Comparison of ENCODE assay signal across 20 mouse cellular contexts in genomic region chr9:77637357-77637756, GRCm38 (mm10). TPM values are rescaled to one million over a fixed set of nuclear protein-coding genes. Genes with fewer than 3 reads are reported as not detected.
DNase-seq lines count a peak whose midpoint lies in the region; ATAC-seq and TF ChIP-seq lines count a peak whose summit lies in the region.
"Had no signal": no experiment of that assay in that cellular context is flagged by ENCODE, and none has a peak within 500 bp of the region (broad histone marks: within the 10 kb centered on the region; RNA-seq: fewer than 3 reads in every experiment).

No protein-coding gene starts in this region.

- peak; percentile 27 for DNase-seq in embryo, embryonic 10 days (ENCODE audit: low spot score)
- no peak for DNase-seq in embryo, embryonic 9.5 days (ENCODE audit: extremely low spot score)
- DNase-seq in lung, embryonic 14.5 days: no peak
- DNase-seq in lung, postnatal 36 days: no peak
- no peak for DNase-seq in adrenal gland, adult 8-10 months
- DNase-seq in testis, postnatal 10 days (ENCODE audit: low spot score): no peak
- DNase-seq: adrenal gland, postnatal 25 days; cerebellum, postnatal 10 days; kidney, postnatal 10 days; layer of hippocampus, adult 9-11 months; lung, postnatal 10 days; thymus, postnatal 25 days had no signal

- H3K27ac ChIP-seq in lung, embryonic 14.5 days (ENCODE audit: low read depth): no peak overlapping the region; the same call in 1 of the 2 replicates
- peak overlapping the region; percentile 83 for H3K27ac ChIP-seq in heart, embryonic 16.5 days (ENCODE audit: low read length)
- H3K27ac ChIP-seq in midbrain, embryonic 15.5 days: no peak overlapping the region
- H3K27ac ChIP-seq: hindbrain, embryonic 13.5 days; midbrain, embryonic 10.5 days; stomach, postnatal 0 days had no signal

- H3K9ac ChIP-seq in lung, embryonic 14.5 days: no peak overlapping the region
- peak overlapping the region; percentile 66 for H3K9ac ChIP-seq in heart, embryonic 16.5 days (ENCODE audit: low read length)
- no peak overlapping the region for H3K9ac ChIP-seq in midbrain, embryonic 15.5 days
- H3K9ac ChIP-seq: hindbrain, embryonic 13.5 days had no signal

- ATAC-seq in lung, embryonic 14.5 days (ENCODE audit: insufficient read depth): no peak
- ATAC-seq in heart, embryonic 16.5 days (replicated peaks; ENCODE audit: extremely low read depth, insufficient read depth, low FRiP score): peak; percentile 64
- ATAC-seq in midbrain, embryonic 15.5 days (replicated peaks): no peak
- ATAC-seq: forebrain, embryonic 14.5 days; intestine, postnatal 0 days had no signal

- 0 out of 2 replicates have a peak, but pooled peaks cover 3% of the 10 kb centered on the region for H3K4me1 ChIP-seq in lung, embryonic 14.5 days (ENCODE audit: insufficient read depth)
- peaks cover 5% of the 10 kb centered on the region for H3K4me1 ChIP-seq in heart, embryonic 16.5 days (ENCODE audit: control insufficient read depth, insufficient read depth, low read length)
- H3K4me1 ChIP-seq in midbrain, embryonic 15.5 days: no peaks in the 10 kb centered on the region
- H3K4me1 ChIP-seq: hindbrain, embryonic 13.5 days had no signal

- WGBS in lung, embryonic 14.5 days: 45% methylated on average over 10 of the region's 10 CpGs
- WGBS in heart, embryonic 16.5 days: 37% methylated on average over 10 of the region's 10 CpGs
- WGBS in midbrain, embryonic 15.5 days: 85% methylated on average over 10 of the region's 10 CpGs

- no peak overlapping the region for H3K4me3 ChIP-seq in lung, embryonic 14.5 days (ENCODE audit: low read depth, low read length)
- peak overlapping the region; percentile 47 for H3K4me3 ChIP-seq in heart, embryonic 16.5 days (ENCODE audit: low read length)
- H3K4me3 ChIP-seq in midbrain, embryonic 15.5 days: no peak overlapping the region
- H3K4me3 ChIP-seq: hindbrain, embryonic 13.5 days; midbrain, embryonic 10.5 days had no signal

- 0 out of 2 replicates have a peak overlapping the region, but pooled peaks have one; percentile 4 for H3K4me2 ChIP-seq in lung, embryonic 14.5 days
- peak overlapping the region; percentile 60 for H3K4me2 ChIP-seq in heart, embryonic 16.5 days (ENCODE audit: low read depth, low read length)
- no peak overlapping the region for H3K4me2 ChIP-seq in midbrain, embryonic 15.5 days
- H3K4me2 ChIP-seq: hindbrain, embryonic 13.5 days; liver, embryonic 11.5 days had no signal

- no peak for TF ChIP-seq CTCF in lung, embryonic 14.5 days (IDR thresholded peaks at IDR 0.05; ENCODE audit: low read depth)

- H3K36me3 ChIP-seq in lung, embryonic 14.5 days (ENCODE audit: insufficient read depth): no peaks in the 10 kb centered on the region
- H3K36me3 ChIP-seq in heart, embryonic 16.5 days (ENCODE audit: control insufficient read depth, insufficient read depth): no peaks in the 10 kb centered on the region
- no peaks in the 10 kb centered on the region for H3K36me3 ChIP-seq in midbrain, embryonic 15.5 days (replicated peaks)
- H3K36me3 ChIP-seq: hindbrain, embryonic 13.5 days; midbrain, embryonic 10.5 days had no signal

- no peaks in the 10 kb centered on the region for H3K9me3 ChIP-seq in lung, embryonic 14.5 days (ENCODE audit: low read depth, low read length)
- H3K9me3 ChIP-seq in heart, embryonic 16.5 days (replicated peaks; ENCODE audit: control insufficient read depth, low read length): no peaks in the 10 kb centered on the region
- H3K9me3 ChIP-seq in midbrain, embryonic 15.5 days: no peaks in the 10 kb centered on the region
- H3K9me3 ChIP-seq: hindbrain, embryonic 13.5 days; midbrain, embryonic 10.5 days had no signal

- H3K27me3 ChIP-seq in lung, embryonic 14.5 days (ENCODE audit: insufficient read depth, low read length): no peaks in the 10 kb centered on the region
- H3K27me3 ChIP-seq in heart, embryonic 16.5 days (ENCODE audit: control insufficient read depth, insufficient read depth, low read length): no peaks in the 10 kb centered on the region
- H3K27me3 ChIP-seq in midbrain, embryonic 15.5 days (replicated peaks): no peaks in the 10 kb centered on the region
- H3K27me3 ChIP-seq: hindbrain, embryonic 13.5 days had no signal

RNA-seq across cellular contexts. Expression of gene Klhl31, which starts 1.1 kb away (rescaled TPM):
- polyA plus RNA-seq in lung, embryonic 14.5 days (2014; fragmentation: Nextera tagmentation; extraction: Ambion mirVana): 0.33 and 0.54 TPM in 2 replicates
- 54.2 and 59.9 TPM in 2 replicates for polyA plus RNA-seq in heart, embryonic 16.5 days (2015; fragmentation: Nextera tagmentation; extraction: Ambion mirVana)
- total RNA-seq in adrenal gland, adult 8-10 months (2022): under 1 TPM in 2 of 4 experiments, not detected in 2; 0.03 to 0.09 TPM
- polyA plus RNA-seq in midbrain, embryonic 15.5 days (2015; fragmentation: Nextera tagmentation; extraction: Ambion mirVana): 0.08 and 0.10 TPM in 2 replicates
- polyA plus RNA-seq: intestine, postnatal 0 days had no signal

Comparison
In these comparisons a context has a peak if more than half of its experiments do, and no peak if none do; other contexts are left out.
1. RNA of gene Klhl31, which starts 1.1 kb away (polyA plus RNA-seq): 54.2 to 59.9 TPM in heart, embryonic 16.5 days; 0.33 to 0.54 TPM in lung, embryonic 14.5 days and 0.08 to 0.10 TPM in midbrain, embryonic 15.5 days; every median in the first group is over 10 times any median in the second.